Mouse (Mus musculus) embryonic fibroblast, embryonic 13.5 days (primary cell): Measurements from ENCODE around the gene Mindy4. TPM values are rescaled to one million over a fixed set of nuclear protein-coding genes. Genes with fewer than 3 reads are reported as not detected.

Experiments used
- H3K27ac ChIP-seq: 2 replicates; pipeline ENCODE4 v1.5.1; 2012; ENCODE audit warnings: low read length, control low read depth, inconsistent platforms; ENCODE audit not compliant: insufficient read depth
- H3K4me1 ChIP-seq: 2 replicates; pipeline ENCODE4 v1.6.1; 2011; ENCODE audit warnings: low read length; ENCODE audit not compliant: control insufficient read depth, insufficient read depth
- H3K4me3 ChIP-seq: 2 replicates; pipeline ENCODE4 v1.5.1; 2011; ENCODE audit warnings: mild to moderate bottlenecking, control low read depth, low read length; ENCODE audit not compliant: insufficient read depth
- CTCF ChIP-seq: IDR thresholded peaks from 2 replicates; pipeline ENCODE4 v1.5.1; 2011; ENCODE audit warnings: mild to moderate bottlenecking, control low read depth, low read length, moderate library complexity, borderline replicate concordance; ENCODE audit not compliant: insufficient read depth
- POLR2A ChIP-seq: IDR thresholded peaks from 2 replicates; pipeline ENCODE4 v1.6.1; 2011; ENCODE audit warnings: low read depth, mild to moderate bottlenecking, control low read depth, low read length, moderate library complexity
- polyA plus RNA-seq: library from polyadenylated mRNA; stranded (reverse); fragments of >200 nt; gene quantifications from 2 replicates; pipeline ENCODE4 v1.2.4, GENCODE M21; 2011; ENCODE audit warnings: low read depth; ENCODE audit not compliant: missing spikeins, insufficient read length

Gene Mindy4
- polyA plus RNA-seq, 1 experiment, result 8.6 TPM

DNA sequence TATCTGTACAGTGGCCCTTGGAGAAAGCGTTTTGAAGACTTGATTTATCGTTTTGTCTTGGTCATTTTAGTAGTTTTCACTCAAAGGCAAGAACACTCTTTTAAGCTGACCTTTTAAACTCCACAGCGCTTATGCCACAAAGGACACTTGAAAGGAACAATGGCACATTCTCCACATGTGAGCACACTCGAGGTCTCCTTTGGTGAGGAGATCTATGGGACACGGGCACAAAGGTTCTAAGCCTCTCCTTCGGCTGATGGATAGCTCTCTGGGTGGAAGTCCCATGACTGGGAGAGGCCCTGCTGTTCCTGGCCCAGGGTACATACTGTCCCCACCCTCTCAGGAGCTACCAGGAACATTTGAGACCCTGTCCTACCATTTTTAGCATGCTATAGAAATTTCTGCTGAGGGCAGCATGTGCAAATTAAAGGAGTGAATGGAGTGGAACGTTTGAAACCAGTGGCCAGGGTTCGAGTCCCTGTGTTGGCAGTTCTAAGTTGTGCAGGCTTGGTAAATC lies 49.6 kb downstream of the Mindy4 start:
- Histone ChIP-seq H3K4me1 (no peaks in the 10 kb centered on the region), H3K4me3 (no peak overlapping the region), H3K27ac (no peak overlapping the region)
- TF ChIP-seq CTCF (no peak), POLR2A (no peak)

DNA sequence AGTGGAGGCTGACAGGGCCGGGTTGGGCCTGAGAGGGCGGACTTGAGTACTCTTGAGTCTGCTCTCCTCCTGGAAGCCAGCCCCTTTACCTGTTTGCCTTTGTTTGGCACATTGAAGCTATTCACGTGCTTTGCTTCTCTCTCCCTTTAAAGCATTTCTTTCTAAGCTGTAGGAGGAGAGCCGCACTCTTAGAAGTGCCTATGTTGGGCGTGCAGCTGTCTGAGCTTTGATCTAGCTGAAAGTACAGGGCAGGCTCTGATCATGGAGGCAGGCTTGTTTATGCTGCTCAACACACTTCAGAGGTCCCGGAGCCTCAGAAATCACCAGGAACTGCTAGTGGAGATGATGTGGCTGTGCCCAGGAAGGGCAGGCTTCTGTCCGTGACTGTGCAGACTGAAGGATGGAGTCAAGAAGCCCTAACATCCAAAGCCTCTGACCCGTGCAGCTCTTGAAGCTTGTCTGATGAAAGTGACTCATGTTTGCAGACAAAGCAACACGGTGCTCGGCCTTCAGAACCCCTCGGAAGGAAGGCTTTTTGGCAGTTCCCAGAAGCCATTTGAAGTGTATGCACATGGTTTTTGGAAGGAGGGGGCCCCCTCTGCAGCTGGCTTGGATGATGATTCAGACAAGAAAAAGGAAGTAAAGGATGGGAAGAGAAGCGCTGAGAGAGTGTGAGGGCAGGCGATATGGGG lies 53.5 kb downstream of the Mindy4 start:
- H3K4me3 ChIP-seq, result no peak overlapping the region
- peaks cover 8% of the 10 kb centered on the region for H3K4me1 ChIP-seq
- no peak for TF ChIP-seq POLR2A
- TF ChIP-seq CTCF, result no peak
- H3K27ac ChIP-seq, result peak overlapping the region; percentile 3; the same call in 1 of the 2 replicates

DNA sequence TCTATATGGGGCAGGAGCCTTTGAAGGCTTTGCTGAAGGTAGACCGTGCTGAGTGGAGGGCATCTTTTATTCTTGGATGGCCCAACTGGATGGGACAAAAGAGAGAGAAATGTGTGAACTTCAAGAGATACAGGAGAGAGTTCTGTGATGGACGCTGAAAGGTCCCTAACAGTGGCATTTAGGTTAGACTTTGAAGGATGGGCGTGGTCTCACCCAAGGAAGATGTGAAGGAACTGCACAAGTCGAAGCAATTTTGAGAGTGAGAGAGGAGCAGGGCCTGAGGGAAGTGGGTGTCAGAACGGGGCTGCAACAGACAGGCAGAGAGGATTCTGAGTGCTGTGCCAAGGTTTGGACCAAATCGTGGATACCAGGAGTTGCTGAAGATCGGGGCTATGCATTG lies 54.1 kb downstream of the Mindy4 start:
- Histone ChIP-seq H3K4me3 (no peak overlapping the region), H3K27ac (peak overlapping the region; percentile 20; the same call in 1 of the 2 replicates), H3K4me1 (peaks cover 8% of the 10 kb centered on the region)
- TF ChIP-seq POLR2A (no peak), CTCF (no peak)

DNA sequence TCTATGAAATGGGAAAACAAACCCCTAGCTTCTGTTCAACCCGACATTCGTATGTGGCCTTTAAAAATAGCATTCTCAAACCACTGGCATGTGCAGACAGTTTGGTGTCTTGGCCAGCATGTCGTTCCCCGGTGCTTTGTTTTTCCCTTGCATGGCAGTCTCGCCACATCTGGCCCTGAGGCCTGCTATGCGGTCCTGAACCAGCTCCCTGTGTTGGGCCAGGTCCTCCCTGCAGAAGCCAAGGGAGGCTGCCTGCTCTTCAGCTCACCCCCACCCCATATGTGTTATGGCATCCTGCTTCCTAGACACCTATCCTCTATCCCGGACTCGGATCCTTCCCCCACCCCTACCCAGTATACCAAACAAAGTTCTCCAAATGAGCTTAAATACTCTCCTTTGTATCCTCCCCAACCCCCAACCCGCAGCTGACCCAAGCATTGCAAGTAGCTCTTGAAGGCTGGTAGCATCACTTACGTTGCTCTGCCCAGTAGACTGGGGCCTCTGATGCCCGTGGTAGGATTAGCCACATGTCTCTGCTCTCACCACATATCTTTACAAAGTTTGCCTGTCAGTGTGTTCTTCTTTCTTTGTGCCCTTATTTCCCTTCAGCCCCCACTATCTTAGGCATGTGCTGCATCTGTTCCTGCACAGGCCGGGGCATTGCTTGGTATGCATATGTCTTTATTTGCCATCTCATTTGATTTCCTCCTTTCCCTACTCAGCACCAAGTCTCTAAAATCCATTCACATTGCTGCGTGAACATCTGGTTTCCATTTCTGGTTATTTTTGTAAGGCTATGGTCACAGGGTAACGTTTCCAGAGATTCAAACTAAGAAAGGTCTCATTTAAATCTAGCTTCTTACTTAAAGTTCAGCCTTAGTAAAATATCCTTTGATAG lies 55.5 kb downstream of the Mindy4 start:
- H3K4me1 ChIP-seq, result peaks cover 8% of the 10 kb centered on the region
- TF ChIP-seq POLR2A (no peak), CTCF (no peak)
- peak overlapping the region; percentile 80 for H3K27ac ChIP-seq
- H3K4me3 ChIP-seq, result no peak overlapping the region

DNA sequence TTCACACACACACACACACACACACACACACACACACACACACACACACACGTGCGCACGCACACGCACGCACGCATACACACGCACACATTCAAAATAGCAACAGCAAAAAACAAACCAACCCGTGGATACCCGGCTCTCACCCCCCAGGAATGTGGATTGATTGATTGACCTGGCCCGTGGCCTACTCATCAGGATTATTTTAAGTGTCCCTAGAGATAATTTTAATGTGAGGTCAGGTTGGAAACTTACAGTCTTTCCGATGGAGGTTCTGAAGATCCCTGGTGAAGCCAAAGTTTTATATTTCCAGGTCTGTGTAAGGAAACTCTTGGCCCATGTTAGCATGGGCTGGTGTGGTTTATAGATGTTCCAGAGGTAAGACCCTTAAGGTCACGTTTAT lies 59.0 kb downstream of the Mindy4 start:
- H3K4me3 ChIP-seq, result no peak overlapping the region
- peaks cover 8% of the 10 kb centered on the region for H3K4me1 ChIP-seq
- H3K27ac ChIP-seq, result no peak overlapping the region
- no peak for TF ChIP-seq CTCF
- TF ChIP-seq POLR2A, result no peak

DNA sequence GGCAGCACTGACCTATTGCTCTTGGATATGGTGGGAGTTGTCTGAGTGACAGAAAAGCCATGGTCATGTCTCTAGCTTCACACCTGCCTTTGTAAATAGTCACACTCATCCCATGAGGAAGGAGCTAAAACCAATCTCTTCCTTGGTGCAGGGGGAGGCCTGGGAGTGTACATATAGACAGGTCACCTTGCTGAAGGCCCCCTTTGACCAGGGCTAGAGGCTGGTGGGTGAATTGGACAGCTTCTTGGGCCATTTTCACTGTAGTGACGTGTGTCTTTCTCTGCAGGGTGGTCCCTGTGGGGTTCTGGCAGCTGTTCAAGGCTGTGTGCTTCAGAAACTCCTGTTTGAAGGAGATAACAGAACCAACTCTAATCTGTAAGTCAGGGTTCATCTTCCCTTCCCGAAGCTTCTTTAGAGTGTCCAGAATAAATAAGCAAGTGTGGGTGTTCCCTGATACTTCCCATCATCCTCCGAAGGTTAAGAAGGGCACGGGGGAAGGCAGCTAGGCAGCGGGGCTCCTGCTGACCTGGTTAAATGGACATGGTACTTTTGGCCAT lies 60.4 kb downstream of the Mindy4 start:
- no peak for TF ChIP-seq POLR2A
- TF ChIP-seq CTCF, result no peak
- Histone ChIP-seq H3K4me1 (peaks cover 8% of the 10 kb centered on the region), H3K4me3 (no peak overlapping the region), H3K27ac (no peak overlapping the region)

DNA sequence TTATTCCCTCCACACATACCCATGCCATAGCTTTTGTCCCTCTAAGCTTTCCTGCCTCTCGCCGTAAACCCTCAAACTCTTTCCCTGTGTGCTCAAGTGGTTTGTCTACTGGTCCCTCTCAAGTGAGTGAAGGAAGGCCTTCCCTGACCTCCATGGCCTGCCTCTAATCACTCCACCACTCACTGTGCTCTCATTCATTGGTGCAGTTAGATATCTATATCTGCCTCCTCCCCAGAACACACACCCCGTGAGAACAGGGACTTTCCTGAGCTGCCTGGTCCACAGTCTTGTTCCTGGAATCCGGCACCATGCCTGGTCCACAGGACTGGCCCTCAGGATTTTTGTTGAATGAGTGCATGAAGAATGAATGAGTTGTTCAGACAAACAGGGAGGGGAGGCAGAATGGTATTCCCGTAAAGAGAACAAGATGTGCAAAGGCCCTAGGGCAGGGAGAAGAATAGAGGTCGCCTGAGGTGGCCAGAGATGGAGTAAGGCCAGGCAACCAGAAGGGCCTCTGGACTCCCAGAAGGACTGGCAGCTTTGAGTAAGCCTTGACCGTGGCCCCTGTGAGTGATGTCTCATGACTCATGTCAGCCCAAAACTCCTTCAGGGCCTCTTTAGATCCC lies 61.7 kb downstream of the Mindy4 start:
- Histone ChIP-seq H3K4me3 (no peak overlapping the region), H3K4me1 (no peaks in the 10 kb centered on the region; the same call in 1 of the 2 replicates), H3K27ac (peak overlapping the region; percentile 19)
- no peak for TF ChIP-seq POLR2A
- TF ChIP-seq CTCF, result no peak

DNA sequence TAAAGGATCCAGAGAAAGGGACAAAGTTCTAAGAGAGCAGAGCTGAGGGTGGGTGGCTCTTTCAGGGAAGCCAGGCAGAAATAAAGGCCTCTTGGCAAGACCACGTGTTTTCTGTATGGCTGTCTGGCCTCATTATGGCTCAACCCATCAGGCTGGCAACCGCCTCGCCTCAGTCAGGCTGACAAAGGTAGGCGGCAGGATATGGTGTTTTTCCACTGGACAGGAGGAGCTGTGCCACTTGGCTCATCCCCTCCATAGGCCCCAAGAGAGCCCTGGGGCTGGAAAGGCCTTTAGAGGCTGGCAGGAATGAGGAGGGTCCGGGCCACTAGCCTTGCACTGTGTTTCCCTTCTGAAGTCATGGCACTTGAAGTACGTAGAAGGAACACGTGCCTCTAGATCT lies 69.8 kb downstream of the Mindy4 start:
- Histone ChIP-seq H3K4me3 (no peak overlapping the region), H3K4me1 (no peaks in the 10 kb centered on the region), H3K27ac (no peak overlapping the region)
- TF ChIP-seq POLR2A, result no peak
- no peak for TF ChIP-seq CTCF

DNA sequence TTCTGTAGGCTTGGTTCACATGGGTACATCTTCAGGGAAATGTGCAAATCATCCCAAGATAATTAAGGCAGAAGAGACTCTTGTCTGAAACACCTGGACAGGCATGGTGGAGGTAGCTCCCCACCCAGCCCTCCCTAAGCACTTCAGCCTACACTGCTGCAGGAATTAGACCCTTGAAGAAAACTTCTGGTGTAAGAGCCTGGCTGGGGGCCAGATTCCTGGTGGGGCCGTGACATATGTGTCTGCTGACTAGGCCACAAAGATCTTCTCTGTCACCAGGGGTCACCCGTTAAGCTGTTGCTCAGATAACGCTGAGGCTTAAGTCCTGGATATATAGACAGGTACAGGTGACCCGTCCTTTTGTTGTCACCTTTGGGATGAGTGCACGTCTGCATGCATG lies 70.3 kb downstream of the Mindy4 start:
- Histone ChIP-seq H3K27ac (no peak overlapping the region), H3K4me1 (no peaks in the 10 kb centered on the region), H3K4me3 (no peak overlapping the region)
- TF ChIP-seq CTCF, result no peak
- TF ChIP-seq POLR2A, result no peak
